Mouse (Mus musculus): Measurements from ENCODE around the gene Ell.

DNA sequence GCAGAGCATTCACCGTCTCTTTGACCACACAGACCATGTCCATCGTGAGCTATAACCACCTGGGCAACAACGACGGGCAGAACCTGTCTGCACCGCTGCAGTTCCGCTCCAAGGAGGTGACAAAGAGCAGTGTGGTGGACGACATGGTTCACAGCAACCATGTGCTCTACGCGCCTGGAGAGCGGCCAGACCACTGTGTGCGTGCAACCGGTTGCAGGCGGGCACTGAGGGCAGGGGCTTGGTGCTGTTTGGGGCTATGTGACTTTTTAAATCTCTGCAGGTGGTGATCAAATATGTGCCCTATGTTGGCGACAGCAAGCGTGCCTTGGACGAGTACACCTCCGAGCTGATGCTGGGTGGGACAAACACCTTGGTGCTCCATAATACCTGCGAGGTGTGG is 57.0 kb downstream of the Ell start:
- TF ChIP-seq GATA1 (IDR thresholded peaks at IDR 0.05; ENCODE audit: low read length), result no peak
- TF ChIP-seq TAL1 (IDR thresholded peaks at IDR 0.05; ENCODE audit: low read length), result no peak

All from erythroblast, embryonic 14.5 days (primary cell).